Mouse (Mus musculus) kidney, embryonic 14.5 days (tissue): ENCODE data around the gene Medag. TPM values are rescaled to one million over a fixed set of nuclear protein-coding genes. Genes with fewer than 3 reads are reported as not detected.

Source experiments
- ATAC-seq: fragments of 200-750 bp; cut with Nextera tagmentation; 2 replicates; pipeline ENCODE4 v1.8.0; 2017; ENCODE audit warnings: moderate number of reproducible peaks, mild to moderate bottlenecking, moderate TSS enrichment, moderate library complexity; ENCODE audit not compliant: low FRiP score, low TSS enrichment
- H3K27ac ChIP-seq: fragments of 300-500 bp; sonication (generic); 2 replicates; pipeline ENCODE4 v1.5.1; 2014; ENCODE audit warnings: low read depth, mild to moderate bottlenecking, low read length, moderate library complexity, mixed read lengths
- H3K27me3 ChIP-seq: fragments of 300-500 bp; sonication (generic); 2 replicates; pipeline ENCODE4 v1.6.1; 2014; ENCODE audit warnings: mild to moderate bottlenecking, low read length; ENCODE audit not compliant: control insufficient read depth, insufficient read depth
- H3K36me3 ChIP-seq: fragments of 300-500 bp; sonication (generic); 2 replicates; pipeline ENCODE4 v1.6.1; 2014; ENCODE audit warnings: low read length, mixed read lengths; ENCODE audit not compliant: control insufficient read depth, insufficient read depth
- H3K4me1 ChIP-seq: fragments of 300-500 bp; sonication (generic); 2 replicates; pipeline ENCODE4 v1.6.1; 2014; ENCODE audit warnings: low read length, mixed read lengths; ENCODE audit not compliant: control insufficient read depth, insufficient read depth
- H3K4me2 ChIP-seq: fragments of 300-500 bp; sonication (generic); replicated peaks from 2 replicates; pipeline ENCODE4 v1.6.1; 2014; ENCODE audit warnings: low read depth, mild to moderate bottlenecking, low read length
- H3K4me3 ChIP-seq: fragments of 300-500 bp; sonication (generic); 2 replicates; pipeline ENCODE4 v1.5.1; 2014; ENCODE audit warnings: mild to moderate bottlenecking, low read length
- H3K9ac ChIP-seq: fragments of 300-500 bp; sonication (generic); 2 replicates; pipeline ENCODE4 v1.6.1; 2014; ENCODE audit warnings: low read depth, mild to moderate bottlenecking, low read length, moderate library complexity
- H3K9me3 ChIP-seq: fragments of 300-500 bp; sonication (generic); 2 replicates; pipeline ENCODE4 v1.6.1; 2016; ENCODE audit warnings: low read length; ENCODE audit not compliant: control insufficient read depth
- WGBS: fragments of 180-500 bp; shearing (Covaris S2); extraction: QIAGEN DNeasy Blood & Tissue Kit; methylation state at CpG from one replicate; pipeline ENCODE4 v1.1.7; 2014; 5-methylcytosine and 5-hydroxymethylcytosine counted together
- polyA plus RNA-seq: library from polyadenylated mRNA; unstranded; fragments of >200 nt; fragmentation: Nextera tagmentation; extraction: Ambion mirVana; gene quantifications from 2 replicates; pipeline ENCODE4 v1.2.1, GENCODE M21; 2014

Gene Medag
- polyA plus RNA-seq, 1 experiment from 2014 or later = 0.18 TPM

GRCm38 (mm10) chr5:149447733-149448132 lies 36.2 kb downstream of the Medag start:
- no peak overlapping the region for H3K4me3 ChIP-seq
- no peaks in the 10 kb centered on the region for H3K36me3 ChIP-seq
- H3K9ac ChIP-seq = no peak overlapping the region
- 83% methylated on average over 5 of the region's 5 CpGs for WGBS
- ATAC-seq = no peak
- no peaks in the 10 kb centered on the region for H3K27me3 ChIP-seq
- peaks cover 3% of the 10 kb centered on the region; the same call in 1 of the 2 replicates for H3K9me3 ChIP-seq
- H3K4me2 ChIP-seq = no peak overlapping the region
- H3K27ac ChIP-seq = no peak overlapping the region
- no peaks in the 10 kb centered on the region for H3K4me1 ChIP-seq

- H3K9ac ChIP-seq = no peak overlapping the region
- no peak overlapping the region for H3K4me3 ChIP-seq
- H3K4me1 ChIP-seq = no peaks in the 10 kb centered on the region
- H3K9me3 ChIP-seq = peaks cover 3% of the 10 kb centered on the region; the same call in 1 of the 2 replicates
- H3K27ac ChIP-seq = no peak overlapping the region
- 84% methylated on average over 7 of the region's 7 CpGs for WGBS
- no peaks in the 10 kb centered on the region for H3K27me3 ChIP-seq
- H3K36me3 ChIP-seq = no peaks in the 10 kb centered on the region
- no peak for ATAC-seq
- H3K4me2 ChIP-seq = no peak overlapping the region
These were observed 37.9 kb downstream of the Medag start for GRCm38 (mm10) chr5:149449406-149449805.

GRCm38 (mm10) chr5:149451209-149451681 lies 39.7 kb downstream of the Medag start:
- ATAC-seq = no peak
- Histone ChIP-seq H3K4me2 (no peak overlapping the region), H3K9me3 (peaks cover 3% of the 10 kb centered on the region; the same call in 1 of the 2 replicates), H3K9ac (no peak overlapping the region), H3K36me3 (no peaks in the 10 kb centered on the region), H3K4me3 (no peak overlapping the region), H3K4me1 (no peaks in the 10 kb centered on the region), H3K27me3 (no peaks in the 10 kb centered on the region), H3K27ac (no peak overlapping the region)
- 88% methylated on average over 7 of the region's 7 CpGs for WGBS

- Histone ChIP-seq H3K36me3 (no peaks in the 10 kb centered on the region), H3K9me3 (no peaks in the 10 kb centered on the region), H3K9ac (no peak overlapping the region), H3K4me1 (no peaks in the 10 kb centered on the region), H3K4me3 (no peak overlapping the region), H3K4me2 (no peak overlapping the region), H3K27ac (no peak overlapping the region), H3K27me3 (no peaks in the 10 kb centered on the region)
- no peak for ATAC-seq
- 25% methylated on average over 6 of the region's 6 CpGs for WGBS
These were observed 42.7 kb downstream of the Medag start for GRCm38 (mm10) chr5:149454281-149454680.

- no peak overlapping the region for H3K4me2 ChIP-seq
- no peak overlapping the region for H3K9ac ChIP-seq
- H3K27ac ChIP-seq = no peak overlapping the region
- no peaks in the 10 kb centered on the region for H3K9me3 ChIP-seq
- ATAC-seq = no peak
- H3K4me1 ChIP-seq = no peaks in the 10 kb centered on the region
- no peaks in the 10 kb centered on the region for H3K27me3 ChIP-seq
- no peaks in the 10 kb centered on the region for H3K36me3 ChIP-seq
- no peak overlapping the region for H3K4me3 ChIP-seq
- WGBS = 83% methylated on average over 7 of the region's 7 CpGs
These were observed 45.0 kb downstream of the Medag start for GRCm38 (mm10) chr5:149456544-149456943.

GRCm38 (mm10) chr5:149462071-149462470 lies 50.5 kb downstream of the Medag start:
- Histone ChIP-seq H3K9me3 (no peaks in the 10 kb centered on the region), H3K9ac (no peak overlapping the region), H3K36me3 (no peaks in the 10 kb centered on the region), H3K27ac (no peak overlapping the region), H3K4me1 (no peaks in the 10 kb centered on the region), H3K4me3 (no peak overlapping the region), H3K4me2 (no peak overlapping the region), H3K27me3 (no peaks in the 10 kb centered on the region)
- WGBS = 78% methylated on average over 3 of the region's 3 CpGs
- ATAC-seq = no peak

GRCm38 (mm10) chr5:149465305-149465704 lies 53.8 kb downstream of the Medag start:
- ATAC-seq = no peak
- 28% methylated on average over 5 of the region's 5 CpGs for WGBS

GRCm38 (mm10) chr5:149474142-149474541 lies 62.6 kb downstream of the Medag start:
- WGBS = 94% methylated on average over 9 of the region's 9 CpGs
- no peak overlapping the region for H3K9ac ChIP-seq
- peaks cover 3% of the 10 kb centered on the region; the same call in 1 of the 2 replicates for H3K9me3 ChIP-seq
- H3K4me1 ChIP-seq = no peaks in the 10 kb centered on the region
- H3K36me3 ChIP-seq = no peaks in the 10 kb centered on the region
- H3K4me3 ChIP-seq = no peak overlapping the region
- ATAC-seq = no peak
- no peak overlapping the region for H3K4me2 ChIP-seq
- no peak overlapping the region for H3K27ac ChIP-seq
- H3K27me3 ChIP-seq = no peaks in the 10 kb centered on the region

More at GRCm38 (mm10) chr5:149465305-149465704, 53.8 kb downstream of the Medag start:
- Histone ChIP-seq H3K27ac (no peak overlapping the region), H3K9ac (no peak overlapping the region), H3K27me3 (no peaks in the 10 kb centered on the region), H3K4me2 (no peak overlapping the region), H3K4me1 (no peaks in the 10 kb centered on the region), H3K4me3 (no peak overlapping the region), H3K9me3 (no peaks in the 10 kb centered on the region), H3K36me3 (no peaks in the 10 kb centered on the region)

GRCm38 (mm10) chr5:149474701-149475468 lies 63.3 kb downstream of the Medag start:
- H3K27ac ChIP-seq = no peak overlapping the region
- no peaks in the 10 kb centered on the region for H3K4me1 ChIP-seq
- WGBS = 86% methylated on average over 16 of the region's 16 CpGs
- H3K27me3 ChIP-seq = no peaks in the 10 kb centered on the region
- H3K4me2 ChIP-seq = no peak overlapping the region
- H3K9me3 ChIP-seq = peaks cover 3% of the 10 kb centered on the region; the same call in 1 of the 2 replicates
- ATAC-seq = no peak
- no peak overlapping the region for H3K9ac ChIP-seq
- no peaks in the 10 kb centered on the region for H3K36me3 ChIP-seq
- H3K4me3 ChIP-seq = no peak overlapping the region
